Mouse (Mus musculus): ENCODE data around the gene Crispld2.

DNA sequence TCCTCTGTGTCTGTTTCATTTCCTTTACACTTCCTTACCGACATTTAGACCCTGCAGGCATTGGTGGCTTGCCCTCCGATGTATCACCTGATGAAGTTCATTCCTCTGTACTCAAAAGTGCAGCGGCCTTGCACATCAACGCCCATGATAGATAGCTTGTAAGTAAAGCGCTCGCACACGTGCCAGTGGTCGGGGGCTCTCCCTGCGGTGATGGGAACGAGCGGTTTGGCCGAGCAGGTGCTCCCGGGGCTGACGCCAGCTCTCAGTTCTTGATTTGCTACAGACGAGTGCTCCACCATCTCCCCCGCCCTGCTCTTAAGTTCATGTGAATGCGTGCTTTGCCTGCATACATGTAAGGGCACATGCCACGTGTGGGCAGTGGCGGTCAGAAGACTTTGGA is 44.6 kb upstream of the Crispld2 start:
- TF ChIP-seq CTCF (conservative IDR thresholded peaks at IDR 0.05; ENCODE audit: low read length) (no peak), NANOG (IDR thresholded peaks at IDR 0.05; ENCODE audit: borderline replicate concordance, low read length) (no peak)
